Mouse (Mus musculus): ENCODE measurements around the gene Ifi44.

- TF ChIP-seq EP300 (IDR thresholded peaks at IDR 0.05; ENCODE audit: low read depth) (no peak), CTCF (IDR thresholded peaks at IDR 0.05; ENCODE audit: low read depth) (no peak)
Measured at GRCm38 (mm10) chr3:151707335-151707734, 42.4 kb downstream of the Ifi44 start.

Data from liver, postnatal 0 days (tissue).